Mouse (Mus musculus) midbrain, postnatal 0 days (tissue): ENCODE data around the gene Mef2c. TPM values are rescaled to one million over a fixed set of nuclear protein-coding genes. Genes with fewer than 3 reads are reported as not detected.

Source experiments
- ATAC-seq: fragments of 200-750 bp; cut with Nextera tagmentation; 2 replicates; pipeline ENCODE4 v1.8.0; 2017; ENCODE audit warnings: moderate number of reproducible peaks, mild to moderate bottlenecking, moderate TSS enrichment, moderate library complexity; ENCODE audit not compliant: low FRiP score
- DNase-seq: peaks from one replicate; pipeline ENCODE4 v3.0.0-alpha.2; 2015; ENCODE audit warnings: low spot score
- H3K27ac ChIP-seq: fragments of 300-500 bp; sonication (generic); 2 replicates; pipeline ENCODE4 v1.5.1; 2014; ENCODE audit warnings: low read depth, mild to moderate bottlenecking, low read length, mixed read lengths
- H3K27me3 ChIP-seq: fragments of 300-500 bp; sonication (generic); 2 replicates; pipeline ENCODE4 v1.6.1; 2014; ENCODE audit warnings: low read length, control low read depth, mixed read lengths; ENCODE audit not compliant: insufficient read depth
- H3K36me3 ChIP-seq: fragments of 300-500 bp; sonication (generic); 2 replicates; pipeline ENCODE4 v1.6.1; 2014; ENCODE audit warnings: low read length, control low read depth, mixed read lengths; ENCODE audit not compliant: insufficient read depth
- H3K4me1 ChIP-seq: fragments of 300-500 bp; sonication (generic); 2 replicates; pipeline ENCODE4 v1.6.1; 2014; ENCODE audit warnings: mild to moderate bottlenecking, control low read depth, antibody characterized with exemption, low read length, mixed read lengths; ENCODE audit not compliant: insufficient read depth
- H3K4me2 ChIP-seq: fragments of 300-500 bp; sonication (generic); 2 replicates; pipeline ENCODE4 v1.6.1; 2014; ENCODE audit warnings: low read depth, mild to moderate bottlenecking, low read length, mixed read lengths; ENCODE audit not compliant: poor library complexity, severe bottlenecking
- H3K4me3 ChIP-seq: fragments of 300-500 bp; sonication (generic); 2 replicates; pipeline ENCODE4 v1.5.1; 2014; ENCODE audit warnings: low read depth, mild to moderate bottlenecking, low read length, moderate library complexity
- H3K9ac ChIP-seq: fragments of 300-500 bp; sonication (generic); replicated peaks from 2 replicates; pipeline ENCODE4 v1.6.1; 2014; ENCODE audit warnings: mild to moderate bottlenecking, low read length, moderate library complexity, mixed read lengths; ENCODE audit not compliant: poor library complexity, severe bottlenecking
- H3K9me3 ChIP-seq: fragments of 300-500 bp; sonication (generic); 2 replicates; pipeline ENCODE4 v1.6.1; 2016; ENCODE audit warnings: low read length, control low read depth
- CTCF ChIP-seq: IDR thresholded peaks from 2 replicates; pipeline ENCODE4 v1.5.1; 2016; ENCODE audit warnings: antibody characterized with exemption, mild to moderate bottlenecking
- WGBS: fragments of 180-500 bp; shearing (Covaris S2); extraction: QIAGEN DNeasy Blood & Tissue Kit; methylation state at CpG from one replicate; pipeline ENCODE4 v1.1.7; 2014; 5-methylcytosine and 5-hydroxymethylcytosine counted together
- polyA plus RNA-seq: library from polyadenylated mRNA; unstranded; fragments of >200 nt; fragmentation: Nextera tagmentation; extraction: Ambion mirVana; gene quantifications from 2 replicates; pipeline ENCODE4 v1.2.1, GENCODE M21; 2015
- total RNA-seq: library from RNA; depleted of rRNA; stranded (reverse); fragments of >200 nt; gene quantifications from 2 replicates; pipeline ENCODE4 v1.2.3, GENCODE M21; 2014

The Mef2c gene
- total and polyA plus RNA-seq, 2 experiments from 2014 or later: 32.9 to 50.7 TPM

DNA sequence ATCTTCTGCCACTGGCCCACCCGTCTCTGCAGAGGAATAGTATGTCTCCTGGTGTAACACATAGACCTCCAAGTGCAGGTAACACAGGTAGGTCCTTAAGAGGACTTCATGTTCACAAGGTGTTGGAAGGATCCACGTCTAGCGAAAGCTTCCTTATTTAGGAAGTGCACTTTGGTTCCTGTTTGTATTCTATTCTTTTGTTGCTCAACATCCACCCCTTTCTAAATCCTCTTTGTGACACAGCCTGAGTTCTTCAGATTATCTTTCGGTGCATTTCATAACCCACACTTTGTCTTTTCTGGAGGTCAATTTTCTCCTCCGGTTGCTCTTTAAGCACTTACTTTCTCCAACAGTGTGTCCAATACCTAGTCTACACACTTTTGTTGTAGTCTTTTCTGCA lies 129.3 kb downstream of the Mef2c start:
- H3K36me3 ChIP-seq: no peaks in the 10 kb centered on the region
- H3K9ac ChIP-seq: no peak overlapping the region
- H3K4me1 ChIP-seq: no peaks in the 10 kb centered on the region
- ATAC-seq (no peak), DNase-seq (no peak)
- H3K9me3 ChIP-seq: no peaks in the 10 kb centered on the region
- no peak overlapping the region for H3K27ac ChIP-seq
- no peak overlapping the region for H3K4me2 ChIP-seq
- TF ChIP-seq CTCF: no peak
- no peaks in the 10 kb centered on the region for H3K27me3 ChIP-seq
- H3K4me3 ChIP-seq: no peak overlapping the region
- 82% methylated on average over 5 of the region's 5 CpGs for WGBS

DNA sequence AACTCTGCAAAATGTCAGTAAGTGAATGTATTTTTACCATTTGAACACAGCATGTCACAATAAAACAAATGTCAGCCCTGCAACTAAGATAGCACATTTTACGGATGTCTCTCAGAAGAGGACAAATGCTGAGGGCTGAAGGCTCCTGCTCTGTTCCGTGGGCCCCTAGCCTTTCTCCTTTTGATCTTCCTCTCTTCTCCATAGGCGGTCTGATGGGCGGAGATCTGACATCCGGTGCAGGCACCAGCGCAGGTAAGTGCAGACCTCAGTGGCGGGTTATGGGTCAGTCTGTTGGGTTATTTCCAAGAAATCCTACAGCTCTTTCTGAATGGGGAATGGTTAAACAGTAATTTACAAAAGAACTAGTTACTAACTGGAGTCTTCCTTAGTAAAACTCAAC lies 131.4 kb downstream of the Mef2c start:
- H3K4me2 ChIP-seq: no peak overlapping the region
- no peaks in the 10 kb centered on the region for H3K9me3 ChIP-seq
- whole genome bisulfite sequencing: 50% methylated on average over 7 of the region's 7 CpGs
- H3K9ac ChIP-seq: no peak overlapping the region
- TF ChIP-seq CTCF: no peak
- H3K36me3 ChIP-seq: no peaks in the 10 kb centered on the region
- DNase-seq (no peak), ATAC-seq (no peak)
- no peak overlapping the region for H3K27ac ChIP-seq
- no peaks in the 10 kb centered on the region for H3K4me1 ChIP-seq
- no peak overlapping the region for H3K4me3 ChIP-seq
- H3K27me3 ChIP-seq: no peaks in the 10 kb centered on the region

GRCm38 (mm10) chr13:83637666-83638065 lies 133.8 kb downstream of the Mef2c start:
- Histone ChIP-seq H3K27ac (no peak overlapping the region), H3K9me3 (no peaks in the 10 kb centered on the region), H3K9ac (no peak overlapping the region), H3K27me3 (no peaks in the 10 kb centered on the region), H3K36me3 (no peaks in the 10 kb centered on the region), H3K4me3 (no peak overlapping the region), H3K4me1 (no peaks in the 10 kb centered on the region), H3K4me2 (no peak overlapping the region)
- no peak for ATAC-seq
- WGBS: 95% methylated on average over 3 of the region's 3 CpGs
- no peak for DNase-seq
- TF ChIP-seq CTCF: no peak

GRCm38 (mm10) chr13:83638735-83639134 lies 134.9 kb downstream of the Mef2c start:
- H3K4me3 ChIP-seq: no peak overlapping the region
- no peak for DNase-seq
- no peaks in the 10 kb centered on the region for H3K36me3 ChIP-seq
- H3K27me3 ChIP-seq: no peaks in the 10 kb centered on the region
- H3K9ac ChIP-seq: no peak overlapping the region
- H3K4me2 ChIP-seq: no peak overlapping the region
- H3K9me3 ChIP-seq: no peaks in the 10 kb centered on the region
- no peak overlapping the region for H3K27ac ChIP-seq
- no peak for TF ChIP-seq CTCF
- no peaks in the 10 kb centered on the region for H3K4me1 ChIP-seq
- no peak for ATAC-seq
- 86% methylated on average over 3 of the region's 3 CpGs for WGBS

GRCm38 (mm10) chr13:83649051-83649450 lies 145.2 kb downstream of the Mef2c start:
- no peaks in the 10 kb centered on the region for H3K4me1 ChIP-seq
- H3K4me2 ChIP-seq: no peak overlapping the region
- H3K9me3 ChIP-seq: no peaks in the 10 kb centered on the region
- no peak overlapping the region for H3K9ac ChIP-seq
- 92% methylated on average over 3 of the region's 3 CpGs for WGBS
- no peaks in the 10 kb centered on the region for H3K36me3 ChIP-seq
- TF ChIP-seq CTCF: no peak
- ATAC-seq (no peak), DNase-seq (no peak)
- H3K4me3 ChIP-seq: no peak overlapping the region
- no peak overlapping the region for H3K27ac ChIP-seq
- no peaks in the 10 kb centered on the region for H3K27me3 ChIP-seq

DNA sequence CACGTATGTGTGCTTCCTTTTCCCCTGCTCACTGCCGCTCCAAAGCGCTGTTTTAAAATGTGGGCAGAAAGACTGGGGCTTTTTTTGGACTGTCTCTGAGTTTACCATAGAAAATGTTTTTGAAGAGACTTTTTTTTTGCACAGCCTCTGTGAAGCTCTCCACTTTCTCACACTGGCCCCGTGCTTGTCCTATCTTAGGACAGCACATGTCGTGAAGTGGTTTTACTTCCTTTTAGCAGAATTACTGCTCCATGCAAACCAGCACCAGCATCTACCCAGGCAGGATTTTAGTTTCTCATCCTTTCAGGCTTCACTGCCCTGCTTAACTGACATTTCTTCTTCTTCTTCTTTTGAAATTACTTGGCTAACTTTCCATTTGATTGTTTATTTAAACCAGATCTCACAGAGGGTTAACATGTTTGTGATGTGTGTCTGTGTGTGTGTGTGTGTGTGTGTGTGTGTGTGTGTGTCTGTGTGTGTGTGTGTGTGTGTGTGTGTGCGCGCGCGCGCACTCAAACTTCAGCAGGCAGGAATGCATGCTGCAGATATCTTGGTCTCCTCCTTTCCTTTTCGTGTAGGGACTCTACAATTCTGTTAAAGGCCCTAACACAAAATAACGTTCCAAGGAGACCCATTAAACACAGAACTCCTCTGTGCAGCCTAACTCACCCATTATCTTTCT lies 146.1 kb downstream of the Mef2c start:
- ATAC-seq: no peak
- H3K27me3 ChIP-seq: no peaks in the 10 kb centered on the region
- H3K27ac ChIP-seq: no peak overlapping the region
- 88% methylated on average over 12 of the region's 12 CpGs for WGBS
- TF ChIP-seq CTCF: no peak
- no peak overlapping the region for H3K4me3 ChIP-seq
- no peaks in the 10 kb centered on the region for H3K4me1 ChIP-seq
- H3K4me2 ChIP-seq: no peak overlapping the region
- no peak for DNase-seq
- no peaks in the 10 kb centered on the region for H3K36me3 ChIP-seq
- H3K9me3 ChIP-seq: no peaks in the 10 kb centered on the region
- no peak overlapping the region for H3K9ac ChIP-seq
